Mouse (Mus musculus) cortical plate, adult 2 months (tissue): Measurements from ENCODE around the gene Phf7. TPM values are rescaled to one million over a fixed set of nuclear protein-coding genes. Genes with fewer than 3 reads are reported as not detected.

Experiments
- H3K27ac ChIP-seq: fragments of 200-500 bp; 2 replicates; pipeline ENCODE4 v1.5.1; 2012; ENCODE audit warnings: low read length, control low read depth, inconsistent platforms; ENCODE audit not compliant: insufficient read depth
- H3K4me1 ChIP-seq: fragments of 200-500 bp; 2 replicates; pipeline ENCODE4 v1.6.1; 2011; ENCODE audit warnings: low read length; ENCODE audit not compliant: control insufficient read depth, insufficient read depth
- H3K4me3 ChIP-seq: fragments of 200-500 bp; 2 replicates; pipeline ENCODE4 v1.5.1; 2011; ENCODE audit warnings: mild to moderate bottlenecking, low read length, control low read depth; ENCODE audit not compliant: insufficient read depth
- CTCF ChIP-seq: fragments of 200-500 bp; IDR thresholded peaks from 2 replicates; pipeline ENCODE4 v1.5.1; 2011; ENCODE audit warnings: mild to moderate bottlenecking, control low read depth, low read length; ENCODE audit not compliant: insufficient read depth; ENCODE audit errors: extremely low read depth
- POLR2A ChIP-seq: fragments of 200-500 bp; IDR thresholded peaks from 2 replicates; pipeline ENCODE4 v1.6.1; 2011; ENCODE audit warnings: mild to moderate bottlenecking, low read length, control low read depth; ENCODE audit not compliant: insufficient read depth; ENCODE audit errors: extremely low read depth
- polyA plus RNA-seq: library from polyadenylated mRNA; depleted of rRNA; stranded (reverse); fragments of >200 nt; gene quantifications from 2 replicates; pipeline ENCODE4 v1.2.3, GENCODE M21; 2012; rRNA removed

Phf7 gene
- polyA plus RNA-seq, 1 experiment: 5.3 TPM

DNA sequence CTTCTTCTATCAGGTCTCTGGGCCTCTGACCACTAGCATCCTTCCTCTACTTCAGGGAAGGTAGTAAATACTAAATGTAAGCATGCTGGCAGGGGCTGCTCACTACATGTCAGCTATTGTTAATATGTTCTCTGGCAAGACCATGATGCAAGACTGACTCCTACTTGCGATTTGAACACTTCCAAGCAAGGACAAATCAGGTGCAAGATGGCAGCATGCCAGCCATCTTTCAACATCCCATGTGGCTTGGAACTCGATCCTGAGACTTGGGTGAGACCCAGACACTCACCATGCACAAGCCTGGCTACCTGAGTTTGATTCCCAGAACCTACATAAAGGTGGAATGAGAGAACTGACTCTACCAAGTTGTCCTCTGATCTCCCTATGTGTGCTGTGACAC lies 59.2 kb downstream of the Phf7 start:
- H3K4me3 ChIP-seq: no peak overlapping the region
- H3K27ac ChIP-seq: no peak overlapping the region
- no peak for TF ChIP-seq POLR2A
- TF ChIP-seq CTCF: no peak
- peaks cover 6% of the 10 kb centered on the region; the same call in 1 of the 2 replicates for H3K4me1 ChIP-seq

DNA sequence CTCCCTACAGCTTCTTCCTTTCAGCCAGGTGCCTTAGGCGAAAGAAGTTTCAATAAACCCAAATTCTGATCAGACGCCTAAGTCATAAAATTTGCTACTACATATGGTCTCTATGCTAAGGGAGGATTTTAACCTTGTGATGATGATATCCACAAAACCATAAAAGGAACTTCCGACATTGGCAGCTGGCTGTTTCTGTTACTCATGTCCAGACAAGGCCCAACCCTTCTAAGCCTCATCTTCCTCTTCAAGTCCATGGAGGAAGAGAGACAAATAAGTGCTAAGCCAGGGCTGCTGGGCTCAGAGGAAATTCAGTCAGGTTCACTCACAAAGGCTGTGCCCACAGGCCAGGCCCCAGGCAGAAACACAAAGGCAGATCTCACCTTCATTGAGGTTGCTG lies 61.8 kb downstream of the Phf7 start:
- Histone ChIP-seq H3K4me1 (peaks cover 1% of the 10 kb centered on the region; the same call in 1 of the 2 replicates), H3K4me3 (no peak overlapping the region), H3K27ac (no peak overlapping the region)
- no peak for TF ChIP-seq CTCF
- TF ChIP-seq POLR2A: no peak

DNA sequence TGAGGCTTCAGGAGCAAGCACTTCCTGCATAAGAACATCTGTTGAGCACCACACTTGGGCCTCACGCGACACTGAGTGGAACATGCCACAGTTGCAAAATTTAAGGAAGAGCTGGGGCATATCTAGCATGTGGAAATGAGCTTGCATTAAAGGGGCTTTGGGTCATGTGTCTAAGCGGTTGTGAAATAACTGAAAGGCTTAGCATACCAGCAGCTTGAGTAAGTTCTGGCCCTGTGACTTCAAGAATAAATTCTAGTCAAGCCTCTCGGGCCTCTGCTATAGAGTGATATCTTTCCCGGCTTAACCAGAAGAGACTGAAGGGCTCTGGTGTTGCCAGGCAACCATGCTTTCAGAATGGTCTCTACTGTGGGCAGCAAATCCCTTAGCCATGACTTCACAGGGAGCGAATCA lies 62.3 kb downstream of the Phf7 start:
- Histone ChIP-seq H3K4me1 (0 out of 2 replicates have a peak, but pooled peaks cover 1% of the 10 kb centered on the region), H3K27ac (no peak overlapping the region), H3K4me3 (no peak overlapping the region)
- TF ChIP-seq CTCF (no peak), POLR2A (no peak)

Other genes starting within 250 kb of the Phf7 start
- gene Glt8d1, start 249.9 kb downstream of the Phf7 start, polyA plus RNA-seq: 93.9 and 94.9 TPM in 2 replicates
- 251 and 272 TPM in 2 replicates for gene Spcs1, start 249.6 kb downstream of the Phf7 start, polyA plus RNA-seq
- gene Pbrm1, start 232.2 kb downstream of the Phf7 start, polyA plus RNA-seq: 15.5 and 17.0 TPM in 2 replicates
- gene Gnl3, start 232.2 kb downstream of the Phf7 start, polyA plus RNA-seq: 55.6 and 57.8 TPM in 2 replicates
- 26.7 and 28.4 TPM in 2 replicates for gene Smim4, start 122.4 kb downstream of the Phf7 start, polyA plus RNA-seq
- gene Nt5dc2, start 120.3 kb downstream of the Phf7 start, polyA plus RNA-seq: 12.8 and 13.0 TPM in 2 replicates
- 17.0 and 17.6 TPM in 2 replicates for gene Stab1, start 82.7 kb downstream of the Phf7 start, polyA plus RNA-seq
- 43.3 and 50.1 TPM in 2 replicates for gene Tnnc1, start 43.0 kb downstream of the Phf7 start, polyA plus RNA-seq
- 293 TPM in 2 replicates for gene Nisch, start 34.4 kb downstream of the Phf7 start, polyA plus RNA-seq
- 3.1 and 3.2 TPM in 2 replicates for gene Sema3g, start 33.5 kb downstream of the Phf7 start, polyA plus RNA-seq
- gene Bap1, start 133 bp upstream of the Phf7 start, polyA plus RNA-seq: 140 and 143 TPM in 2 replicates
- 6.0 and 6.5 TPM in 2 replicates for gene Dnah1, start 72.6 kb upstream of the Phf7 start, polyA plus RNA-seq
- 31.2 and 32.4 TPM in 2 replicates for gene Capn7, start 85.3 kb upstream of the Phf7 start, polyA plus RNA-seq
- gene Sh3bp5, start 184.8 kb upstream of the Phf7 start, polyA plus RNA-seq: 43.8 and 55.2 TPM in 2 replicates
- 11.5 and 13.5 TPM in 2 replicates for gene Eaf1, start 243.1 kb upstream of the Phf7 start, polyA plus RNA-seq
- gene Mettl6, start 243.7 kb upstream of the Phf7 start, polyA plus RNA-seq: 18.4 and 18.8 TPM in 2 replicates